Mouse (Mus musculus): ENCODE measurements at regions not wholly inside any gene's neighbourhood (a gene's known extent, or its start where the extent isn't known, plus 50 kb on each side); places are given as distances from the start of the nearest gene placed in this dataset.

GRCm38 (mm10) chr12:78001846-78002245 is 192.2 kb upstream of the Gm6657 start:
- Histone ChIP-seq H3K4me3 (ENCODE audit: insufficient read depth, low read length) (no peak overlapping the region), H3K27ac (ENCODE audit: insufficient read depth, low read length) (no peak overlapping the region), H3K4me1 (ENCODE audit: control insufficient read depth, insufficient read depth, low read length) (peaks cover 2% of the 10 kb centered on the region; the same call in 1 of the 2 replicates)
- TF ChIP-seq CTCF (IDR thresholded peaks at IDR 0.05; ENCODE audit: extremely low read depth, insufficient read depth, low read length) = no peak
- TF ChIP-seq POLR2A (IDR thresholded peaks at IDR 0.05; ENCODE audit: extremely low read depth, insufficient read depth, low read length) = no peak

GRCm38 (mm10) chr12:78033766-78034165 is 160.3 kb upstream of the Gm6657 start:
- H3K4me3 ChIP-seq (ENCODE audit: insufficient read depth, low read length) = no peak overlapping the region
- H3K4me1 ChIP-seq (ENCODE audit: control insufficient read depth, insufficient read depth, low read length) = no peaks in the 10 kb centered on the region
- H3K27ac ChIP-seq (ENCODE audit: insufficient read depth, low read length) = no peak overlapping the region
- TF ChIP-seq CTCF (IDR thresholded peaks at IDR 0.05; ENCODE audit: extremely low read depth, insufficient read depth, low read length) (no peak), POLR2A (IDR thresholded peaks at IDR 0.05; ENCODE audit: extremely low read depth, insufficient read depth, low read length) (no peak)

GRCm38 (mm10) chr12:78046582-78046981 is 147.5 kb upstream of the Gm6657 start:
- TF ChIP-seq CTCF (IDR thresholded peaks at IDR 0.05; ENCODE audit: extremely low read depth, insufficient read depth, low read length) (no peak), POLR2A (IDR thresholded peaks at IDR 0.05; ENCODE audit: extremely low read depth, insufficient read depth, low read length) (no peak)
- no peaks in the 10 kb centered on the region for H3K4me1 ChIP-seq (ENCODE audit: control insufficient read depth, insufficient read depth, low read length)
- H3K27ac ChIP-seq (ENCODE audit: insufficient read depth, low read length) = no peak overlapping the region
- no peak overlapping the region for H3K4me3 ChIP-seq (ENCODE audit: insufficient read depth, low read length)

- Histone ChIP-seq H3K4me1 (ENCODE audit: control insufficient read depth, insufficient read depth, low read length) (no peaks in the 10 kb centered on the region), H3K27ac (ENCODE audit: insufficient read depth, low read length) (no peak overlapping the region), H3K4me3 (ENCODE audit: insufficient read depth, low read length) (no peak overlapping the region)
- no peak for TF ChIP-seq POLR2A (IDR thresholded peaks at IDR 0.05; ENCODE audit: extremely low read depth, insufficient read depth, low read length)
- peak; percentile 73 for TF ChIP-seq CTCF (IDR thresholded peaks at IDR 0.05; ENCODE audit: extremely low read depth, insufficient read depth, low read length)
Observed at GRCm38 (mm10) chr12:78055956-78056355, 138.1 kb upstream of the Gm6657 start.

- no peak overlapping the region for H3K4me3 ChIP-seq (ENCODE audit: insufficient read depth, low read length)
- H3K27ac ChIP-seq (ENCODE audit: insufficient read depth, low read length) = no peak overlapping the region
- no peaks in the 10 kb centered on the region for H3K4me1 ChIP-seq (ENCODE audit: control insufficient read depth, insufficient read depth, low read length)
- no peak for TF ChIP-seq POLR2A (IDR thresholded peaks at IDR 0.05; ENCODE audit: extremely low read depth, insufficient read depth, low read length)
- no peak for TF ChIP-seq CTCF (IDR thresholded peaks at IDR 0.05; ENCODE audit: extremely low read depth, insufficient read depth, low read length)
Observed at GRCm38 (mm10) chr12:78057166-78057565, 136.9 kb upstream of the Gm6657 start.

- Histone ChIP-seq H3K4me3 (ENCODE audit: insufficient read depth, low read length) (no peak overlapping the region), H3K4me1 (ENCODE audit: control insufficient read depth, insufficient read depth, low read length) (no peaks in the 10 kb centered on the region), H3K27ac (ENCODE audit: insufficient read depth, low read length) (no peak overlapping the region)
- TF ChIP-seq CTCF (IDR thresholded peaks at IDR 0.05; ENCODE audit: extremely low read depth, insufficient read depth, low read length) (no peak), POLR2A (IDR thresholded peaks at IDR 0.05; ENCODE audit: extremely low read depth, insufficient read depth, low read length) (no peak)
Observed at GRCm38 (mm10) chr12:78059965-78060364, 134.1 kb upstream of the Gm6657 start.

GRCm38 (mm10) chr12:78066024-78066423 is 128.0 kb upstream of the Gm6657 start:
- Histone ChIP-seq H3K4me1 (ENCODE audit: control insufficient read depth, insufficient read depth, low read length) (no peaks in the 10 kb centered on the region), H3K27ac (ENCODE audit: insufficient read depth, low read length) (no peak overlapping the region), H3K4me3 (ENCODE audit: insufficient read depth, low read length) (no peak overlapping the region)
- no peak for TF ChIP-seq POLR2A (IDR thresholded peaks at IDR 0.05; ENCODE audit: extremely low read depth, insufficient read depth, low read length)
- no peak for TF ChIP-seq CTCF (IDR thresholded peaks at IDR 0.05; ENCODE audit: extremely low read depth, insufficient read depth, low read length)

GRCm38 (mm10) chr12:78072935-78073334 is 121.1 kb upstream of the Gm6657 start:
- H3K4me3 ChIP-seq (ENCODE audit: insufficient read depth, low read length) = no peak overlapping the region
- H3K27ac ChIP-seq (ENCODE audit: insufficient read depth, low read length) = no peak overlapping the region
- TF ChIP-seq POLR2A (IDR thresholded peaks at IDR 0.05; ENCODE audit: extremely low read depth, insufficient read depth, low read length) (no peak), CTCF (IDR thresholded peaks at IDR 0.05; ENCODE audit: extremely low read depth, insufficient read depth, low read length) (no peak)
- H3K4me1 ChIP-seq (ENCODE audit: control insufficient read depth, insufficient read depth, low read length) = peaks cover 2% of the 10 kb centered on the region; the same call in 1 of the 2 replicates

GRCm38 (mm10) chr12:78074290-78074802 is 119.7 kb upstream of the Gm6657 start:
- Histone ChIP-seq H3K4me1 (ENCODE audit: control insufficient read depth, insufficient read depth, low read length) (peaks cover 2% of the 10 kb centered on the region; the same call in 1 of the 2 replicates), H3K4me3 (ENCODE audit: insufficient read depth, low read length) (no peak overlapping the region), H3K27ac (ENCODE audit: insufficient read depth, low read length) (no peak overlapping the region)
- TF ChIP-seq CTCF (IDR thresholded peaks at IDR 0.05; ENCODE audit: extremely low read depth, insufficient read depth, low read length) (no peak), POLR2A (IDR thresholded peaks at IDR 0.05; ENCODE audit: extremely low read depth, insufficient read depth, low read length) (no peak)

- no peak overlapping the region for H3K27ac ChIP-seq (ENCODE audit: insufficient read depth, low read length)
- TF ChIP-seq POLR2A (IDR thresholded peaks at IDR 0.05; ENCODE audit: extremely low read depth, insufficient read depth, low read length) (no peak), CTCF (IDR thresholded peaks at IDR 0.05; ENCODE audit: extremely low read depth, insufficient read depth, low read length) (no peak)
- H3K4me1 ChIP-seq (ENCODE audit: control insufficient read depth, insufficient read depth, low read length) = peaks cover 2% of the 10 kb centered on the region; the same call in 1 of the 2 replicates
- H3K4me3 ChIP-seq (ENCODE audit: insufficient read depth, low read length) = no peak overlapping the region
Observed at GRCm38 (mm10) chr12:78077285-78077684, 116.8 kb upstream of the Gm6657 start.
